Mouse (Mus musculus) liver, adult 2 months (tissue): ENCODE data around the gene Art3. TPM values are rescaled to one million over a fixed set of nuclear protein-coding genes. Genes with fewer than 3 reads are reported as not detected.

ENCODE experiments used
- DNase-seq: peaks from one replicate; pipeline ENCODE4 v3.0.0-alpha.2; 2011; ENCODE audit warnings: low read depth, low spot score; ENCODE audit errors: extremely low read depth
- H3K27ac ChIP-seq: fragments of 200-500 bp; replicated peaks from 2 replicates; pipeline ENCODE4 v1.5.1; 2012; ENCODE audit warnings: low read depth, mild to moderate bottlenecking, control low read depth, inconsistent platforms, low read length; ENCODE audit not compliant: insufficient read depth
- H3K27me3 ChIP-seq: fragments of 200-500 bp; 2 replicates; pipeline ENCODE4 v1.6.1; 2012; ENCODE audit warnings: mild to moderate bottlenecking, moderate library complexity, low read length, inconsistent platforms; ENCODE audit not compliant: control insufficient read depth, insufficient read depth
- H3K36me3 ChIP-seq: fragments of 200-500 bp; 2 replicates; pipeline ENCODE4 v1.6.1; 2012; ENCODE audit warnings: low read length, inconsistent platforms; ENCODE audit not compliant: control insufficient read depth, insufficient read depth
- H3K4me1 ChIP-seq: fragments of 200-500 bp; 2 replicates; pipeline ENCODE4 v1.6.1; 2011; ENCODE audit warnings: low read length; ENCODE audit not compliant: control insufficient read depth, insufficient read depth
- H3K4me3 ChIP-seq: fragments of 200-500 bp; 2 replicates; pipeline ENCODE4 v1.5.1; 2011; ENCODE audit warnings: low read depth, mild to moderate bottlenecking, control low read depth, low read length, moderate library complexity; ENCODE audit not compliant: insufficient read depth
- H3K79me2 ChIP-seq: fragments of 200-500 bp; 2 replicates; pipeline ENCODE4 v1.6.1; 2012; ENCODE audit warnings: inconsistent platforms, mild to moderate bottlenecking, low read length, moderate library complexity; ENCODE audit not compliant: control insufficient read depth, insufficient read depth
- H3K9ac ChIP-seq: fragments of 200-500 bp; 2 replicates; pipeline ENCODE4 v1.6.1; 2012; ENCODE audit warnings: low read depth, mild to moderate bottlenecking, control low read depth, inconsistent platforms, low read length
- CTCF ChIP-seq: fragments of 200-500 bp; IDR thresholded peaks from 2 replicates; pipeline ENCODE4 v1.5.1; 2011; ENCODE audit warnings: low read depth, low read length, control low read depth
- POLR2A ChIP-seq: fragments of 200-500 bp; IDR thresholded peaks from 2 replicates; pipeline ENCODE4 v1.6.1; 2011; ENCODE audit warnings: low read length, control low read depth; ENCODE audit not compliant: insufficient read depth; ENCODE audit errors: extremely low read depth
- WGBS: fragments of 180-500 bp; shearing (Covaris S2); methylation state at CpG from one replicate; pipeline ENCODE4 v1.1.7; 2018; 5-methylcytosine and 5-hydroxymethylcytosine counted together
- polyA plus RNA-seq: library from polyadenylated mRNA; depleted of rRNA; stranded (reverse); fragments of >200 nt; gene quantifications from 2 replicates; pipeline ENCODE4 v1.2.3, GENCODE M21; 2012
- total RNA-seq: library from RNA; depleted of rRNA; stranded (reverse); fragments of >200 nt; gene quantifications from 2 replicates; pipeline ENCODE4 v1.2.3, GENCODE M21; 2014

The Art3 gene
- total and polyA plus RNA-seq, 2 experiments: 1.8 to 8.6 TPM

DNA sequence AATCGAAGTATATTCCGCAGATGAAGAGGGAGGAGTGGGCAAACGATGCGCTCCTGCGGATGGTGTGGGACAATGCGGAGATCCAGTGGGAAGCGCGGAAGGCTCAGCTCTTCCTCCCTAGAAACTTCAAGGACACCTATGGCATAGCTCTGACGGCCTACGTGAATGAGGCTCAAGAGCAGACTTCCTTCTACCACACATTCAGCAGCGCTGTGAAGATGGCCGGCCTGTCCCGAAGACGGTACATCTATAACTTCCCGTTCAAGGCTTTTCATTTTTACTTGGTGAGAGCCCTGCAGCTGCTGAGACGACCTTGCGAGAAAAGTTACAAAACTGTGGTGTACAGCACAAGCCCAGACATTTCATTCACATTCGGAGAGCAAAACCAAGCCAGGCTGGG lies 60.9 kb downstream of the Art3 start:
- Histone ChIP-seq H3K36me3 (no peaks in the 10 kb centered on the region), H3K79me2 (no peaks in the 10 kb centered on the region), H3K27me3 (0 out of 2 replicates have a peak, but pooled peaks cover 3% of the 10 kb centered on the region), H3K4me3 (no peak overlapping the region), H3K4me1 (no peaks in the 10 kb centered on the region), H3K9ac (no peak overlapping the region), H3K27ac (no peak overlapping the region)
- 52% methylated on average over 18 of the region's 18 CpGs for WGBS
- no peak for DNase-seq
- TF ChIP-seq CTCF: no peak
- no peak for TF ChIP-seq POLR2A

DNA sequence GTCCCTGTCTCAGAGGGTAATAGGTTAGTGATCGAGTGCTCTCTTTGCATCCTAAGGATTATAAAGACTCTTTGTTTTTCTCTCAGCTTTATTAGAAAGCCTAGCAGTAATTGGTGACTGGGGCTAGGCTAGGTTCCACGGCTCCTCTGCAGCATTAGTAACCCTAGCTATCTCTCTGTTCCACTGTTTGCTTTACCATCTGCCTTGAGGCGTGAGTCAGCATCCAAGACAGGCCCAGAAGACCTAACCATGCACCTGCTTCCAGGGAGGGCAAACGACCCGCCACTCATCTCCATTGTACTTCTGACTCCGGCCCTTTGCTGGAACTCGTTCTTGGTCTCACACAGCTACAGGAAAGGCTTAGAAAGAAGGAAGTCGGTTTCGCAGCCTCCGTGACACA lies 62.2 kb downstream of the Art3 start:
- Histone ChIP-seq H3K27ac (no peak overlapping the region), H3K79me2 (no peaks in the 10 kb centered on the region), H3K27me3 (0 out of 2 replicates have a peak, but pooled peaks cover 3% of the 10 kb centered on the region), H3K4me3 (no peak overlapping the region), H3K36me3 (no peaks in the 10 kb centered on the region), H3K4me1 (no peaks in the 10 kb centered on the region), H3K9ac (no peak overlapping the region)
- TF ChIP-seq CTCF: no peak
- TF ChIP-seq POLR2A: no peak
- WGBS: 76% methylated on average over 10 of the region's 10 CpGs
- no peak for DNase-seq

DNA sequence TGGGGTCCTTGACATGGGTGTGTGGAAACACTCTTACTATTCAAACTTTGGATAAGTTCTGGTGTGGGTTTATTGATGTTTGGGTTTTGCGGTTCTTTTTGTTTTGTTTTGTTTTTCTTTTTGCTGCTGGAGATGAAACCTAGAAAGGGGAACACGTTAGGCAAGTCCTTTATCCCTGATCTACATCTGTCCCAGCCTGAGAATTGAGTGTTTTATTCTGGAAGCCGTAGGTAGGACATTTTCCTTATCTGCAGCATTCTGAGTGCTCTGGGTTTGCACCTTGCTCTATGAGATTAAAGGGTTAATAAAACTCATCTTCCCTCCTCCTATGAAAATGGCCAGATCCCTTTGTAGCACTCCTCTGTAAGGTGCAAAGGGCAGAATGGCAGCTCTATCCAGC lies 64.1 kb downstream of the Art3 start:
- 0 out of 2 replicates have a peak, but pooled peaks cover 3% of the 10 kb centered on the region for H3K27me3 ChIP-seq
- H3K4me3 ChIP-seq: no peak overlapping the region
- no peak for TF ChIP-seq CTCF
- TF ChIP-seq POLR2A: no peak
- 83% methylated on average over 3 of the region's 3 CpGs for WGBS
- H3K36me3 ChIP-seq: no peaks in the 10 kb centered on the region
- H3K4me1 ChIP-seq: no peaks in the 10 kb centered on the region
- H3K79me2 ChIP-seq: no peaks in the 10 kb centered on the region
- H3K27ac ChIP-seq: no peak overlapping the region
- H3K9ac ChIP-seq: no peak overlapping the region
- DNase-seq: no peak

DNA sequence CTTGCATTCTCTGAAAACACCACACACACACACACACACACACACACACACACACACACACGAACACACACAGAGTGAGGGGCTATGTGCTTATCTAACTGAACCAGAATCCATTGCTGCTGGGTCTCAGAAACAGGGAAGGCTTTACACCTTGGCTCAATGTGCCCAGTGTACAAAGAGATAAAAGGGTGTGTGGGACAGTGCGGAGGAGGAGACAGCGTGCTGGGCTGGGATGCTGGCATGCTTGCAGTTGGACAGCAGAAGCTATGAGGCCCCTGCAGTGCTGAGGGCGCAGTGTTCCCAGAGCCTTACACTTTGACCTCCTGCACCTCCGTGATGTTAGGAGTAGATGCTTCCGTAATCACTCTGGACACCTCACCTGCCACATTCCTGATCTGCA lies 64.8 kb downstream of the Art3 start:
- Histone ChIP-seq H3K27ac (no peak overlapping the region), H3K4me1 (no peaks in the 10 kb centered on the region), H3K4me3 (no peak overlapping the region), H3K79me2 (no peaks in the 10 kb centered on the region), H3K36me3 (no peaks in the 10 kb centered on the region), H3K9ac (no peak overlapping the region), H3K27me3 (0 out of 2 replicates have a peak, but pooled peaks cover 3% of the 10 kb centered on the region)
- TF ChIP-seq CTCF (no peak), POLR2A (no peak)
- WGBS: 75% methylated on average over 6 of the region's 6 CpGs
- DNase-seq: no peak

DNA sequence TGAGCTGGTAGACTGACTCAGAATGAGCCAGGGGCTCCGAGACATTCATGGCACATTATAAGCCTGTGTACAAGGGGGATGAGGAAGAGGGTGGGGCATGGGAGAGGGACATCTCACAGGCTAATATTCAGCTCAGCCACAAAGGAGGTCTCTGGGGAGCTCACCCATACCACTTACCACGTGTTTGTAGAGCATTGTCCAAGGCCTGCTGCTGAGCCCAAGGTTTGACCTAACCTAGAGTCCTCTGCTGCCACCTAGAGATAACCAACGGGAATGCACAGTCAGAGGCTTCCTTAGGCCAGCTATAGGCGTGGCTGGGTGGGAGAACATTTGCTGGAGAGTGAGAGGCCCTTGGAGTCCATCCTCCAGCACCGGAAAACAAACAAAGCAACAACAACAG lies 66.5 kb downstream of the Art3 start:
- no peak overlapping the region for H3K27ac ChIP-seq
- no peaks in the 10 kb centered on the region for H3K79me2 ChIP-seq
- H3K36me3 ChIP-seq: no peaks in the 10 kb centered on the region
- TF ChIP-seq CTCF: peak; percentile 84
- TF ChIP-seq POLR2A: no peak
- H3K27me3 ChIP-seq: no peaks in the 10 kb centered on the region
- no peak overlapping the region for H3K9ac ChIP-seq
- DNase-seq: peak; percentile 64
- 21% methylated on average over 5 of the region's 5 CpGs for WGBS
- H3K4me3 ChIP-seq: no peak overlapping the region
- no peaks in the 10 kb centered on the region for H3K4me1 ChIP-seq

DNA sequence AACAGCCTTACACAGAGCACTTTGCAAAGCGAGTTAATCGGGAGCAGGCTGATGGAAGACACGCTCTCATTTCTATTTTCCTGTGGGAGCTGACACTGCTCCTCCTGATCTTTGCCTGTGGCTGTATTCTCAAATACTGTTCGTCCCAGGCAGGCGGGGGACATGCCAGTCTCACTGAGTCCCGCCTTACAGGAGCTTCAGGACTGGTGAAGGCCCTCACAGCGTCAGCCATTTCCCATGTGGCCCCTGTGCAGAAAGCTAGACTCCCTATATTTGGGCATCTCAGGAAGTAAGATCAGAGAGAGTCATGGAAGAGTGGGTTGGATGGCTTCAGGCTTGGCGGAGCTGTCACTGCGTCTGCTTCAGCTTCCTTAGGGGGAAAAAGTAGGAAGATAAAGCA lies 71.2 kb downstream of the Art3 start:
- WGBS: 83% methylated on average over 9 of the region's 9 CpGs
- Histone ChIP-seq H3K9ac (no peak overlapping the region), H3K36me3 (no peaks in the 10 kb centered on the region), H3K79me2 (no peaks in the 10 kb centered on the region), H3K27me3 (no peaks in the 10 kb centered on the region), H3K4me3 (no peak overlapping the region), H3K4me1 (no peaks in the 10 kb centered on the region), H3K27ac (no peak overlapping the region)
- DNase-seq: no peak
- TF ChIP-seq POLR2A (no peak), CTCF (no peak)
